Mouse (Mus musculus) testis, postnatal 10 days (tissue): Measurements from ENCODE around the gene Pop7.

Experiments used
- DNase-seq: peaks from one replicate; pipeline ENCODE4 v3.0.0; 2021; ENCODE audit warnings: low spot score

Pop7 gene

GRCm38 (mm10) chr5:137493831-137494230, 8.5 kb downstream of the Pop7 start:
- no peak for DNase-seq

GRCm38 (mm10) chr5:137491559-137491958, 10.8 kb downstream of the Pop7 start:
- peak; percentile 65 for DNase-seq

- DNase-seq, result no peak
Measured at GRCm38 (mm10) chr5:137487616-137488015, 14.7 kb downstream of the Pop7 start.

DNA sequence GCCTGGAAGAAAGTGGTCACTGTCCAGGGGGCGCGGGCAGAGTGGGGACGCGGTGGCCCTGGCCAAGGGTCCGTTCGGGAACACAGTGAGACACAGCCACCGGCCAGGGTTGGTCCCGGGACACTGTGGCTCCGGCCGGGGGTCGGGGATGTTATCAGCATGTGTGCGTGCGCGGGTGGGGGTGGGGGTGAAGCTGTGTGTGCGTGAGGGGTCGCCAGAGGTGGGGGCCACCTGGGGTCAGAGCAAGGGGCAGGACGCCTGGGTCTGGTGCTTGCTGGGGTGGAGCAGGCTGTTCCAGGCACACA, 16.5 kb downstream of the Pop7 start:
- DNase-seq, result no peak

GRCm38 (mm10) chr5:137485071-137485850, 17.1 kb downstream of the Pop7 start:
- no peak for DNase-seq

DNA sequence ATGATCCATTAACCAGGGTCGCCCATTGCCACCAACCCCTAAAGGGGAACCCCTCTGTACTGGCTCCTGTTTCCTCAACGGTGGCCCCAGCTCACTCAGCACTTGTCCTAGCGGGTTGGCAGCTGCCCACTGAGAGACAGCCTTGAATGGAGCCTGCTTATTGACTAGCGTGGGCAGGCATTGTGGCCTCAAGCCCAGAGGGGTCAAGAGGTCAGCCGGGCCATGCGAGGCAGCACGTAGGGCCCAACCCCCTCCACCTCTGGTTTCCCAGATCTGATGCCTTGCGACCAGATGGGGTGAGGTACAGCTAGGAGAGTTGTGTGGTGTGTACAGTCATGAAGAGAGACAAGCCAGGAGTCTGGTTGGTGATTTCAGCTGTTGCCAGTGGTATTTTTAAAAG, 20.4 kb downstream of the Pop7 start:
- DNase-seq, result peak; percentile 75

- DNase-seq, result peak; percentile 89
Measured at GRCm38 (mm10) chr5:137481138-137481537, 21.2 kb downstream of the Pop7 start.

GRCm38 (mm10) chr5:137476964-137477363, 25.4 kb downstream of the Pop7 start, which contains the start of gene Zan:
Gene Zan, minus strand, starts transcription at chr5:137477064.
- DNase-seq, result no peak

GRCm38 (mm10) chr5:137474351-137474750, 28.0 kb downstream of the Pop7 start:
- DNase-seq, result no peak

- no peak for DNase-seq
Measured at GRCm38 (mm10) chr5:137472252-137472904, 29.9 kb downstream of the Pop7 start.

DNA sequence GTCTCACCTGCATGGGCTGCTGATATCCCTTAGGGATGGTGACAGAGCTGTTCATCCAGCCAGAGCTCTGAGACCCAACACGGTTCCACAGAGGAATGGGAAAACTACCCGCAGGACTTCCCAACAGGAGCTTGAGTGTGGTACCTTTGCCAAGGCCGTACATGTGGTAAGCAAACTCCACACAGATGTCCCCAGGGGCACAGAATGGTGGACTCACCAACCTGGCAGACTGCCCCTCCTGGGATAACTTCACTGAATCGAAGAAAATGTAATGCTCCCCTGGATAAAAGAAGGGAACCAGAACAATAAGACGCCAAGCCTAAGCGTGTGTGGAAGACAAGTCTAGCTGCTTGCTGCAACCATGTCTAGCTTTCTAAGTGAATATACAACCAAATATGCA, 35.4 kb downstream of the Pop7 start:
- DNase-seq, result no peak

DNA sequence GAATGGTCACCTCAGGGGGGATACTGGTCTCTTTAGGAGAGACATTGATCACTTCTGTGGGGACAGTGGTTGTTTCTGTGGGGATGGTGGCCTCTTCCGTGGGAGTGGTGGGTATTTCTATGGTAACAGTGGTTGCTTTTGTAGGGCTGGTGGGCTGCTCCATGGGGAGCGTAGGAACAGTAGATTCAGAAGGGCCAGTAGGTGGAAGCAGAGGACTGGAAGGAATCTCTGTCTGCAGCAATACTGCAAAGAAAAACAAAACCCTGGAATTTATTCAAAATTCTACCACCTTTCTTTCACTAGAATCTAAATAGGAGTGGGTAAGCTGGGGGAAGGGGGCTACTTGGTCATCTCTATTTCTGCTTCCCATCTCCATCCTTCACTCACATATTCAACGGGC, 37.3 kb downstream of the Pop7 start:
- no peak for DNase-seq

DNA sequence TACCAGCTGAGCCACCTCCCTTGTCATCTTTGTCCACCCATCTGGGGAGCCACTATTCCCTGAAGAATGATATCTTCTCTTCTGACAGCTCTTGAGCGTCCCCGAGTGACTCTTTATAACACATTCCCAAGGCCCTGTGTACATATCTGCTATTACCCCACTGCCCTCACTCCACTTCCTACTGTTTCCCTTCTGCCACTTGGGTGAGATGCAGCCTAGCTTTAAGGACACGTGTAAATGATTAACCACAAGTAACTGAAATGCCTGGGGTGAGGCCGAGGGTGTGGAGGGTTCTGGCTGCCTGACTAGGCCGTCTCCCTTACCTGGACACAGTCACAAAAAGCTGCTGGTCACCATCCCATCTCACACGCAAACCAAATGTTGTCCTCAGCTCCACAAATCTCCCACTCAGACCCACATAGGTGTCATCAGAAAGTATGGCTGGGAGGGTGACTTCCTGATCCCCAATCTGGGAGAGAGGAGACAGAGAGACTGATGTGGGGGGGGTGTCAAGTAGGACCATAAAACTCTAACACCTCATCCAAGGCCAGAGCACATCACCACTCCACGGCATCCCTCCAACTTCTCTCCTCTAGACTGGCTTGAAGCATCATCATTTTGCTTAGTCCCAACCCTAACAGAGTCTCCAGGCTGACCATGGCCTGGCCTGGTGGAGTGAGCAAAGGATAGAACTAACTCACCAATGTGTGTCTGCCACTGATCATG, 46.3 kb downstream of the Pop7 start:
- DNase-seq, result no peak

GRCm38 (mm10) chr5:137455206-137455605, 47.1 kb downstream of the Pop7 start:
- no peak for DNase-seq
